Mouse (Mus musculus) stomach, embryonic 15.5 days (tissue): Measurements from ENCODE around the gene Dnajb3. TPM values are rescaled to one million over a fixed set of nuclear protein-coding genes. Genes with fewer than 3 reads are reported as not detected.
"Not testable (repeated sequence)": the region's sequence is repeated elsewhere in the genome, so short reads cannot be mapped to it uniquely, and the experiment has no call there.

Experiments
- ATAC-seq: fragments of 200-750 bp; cut with Nextera tagmentation; 2 replicates; pipeline ENCODE4 v1.8.0; 2017; ENCODE audit warnings: low read depth, moderate number of reproducible peaks, moderate TSS enrichment; ENCODE audit not compliant: insufficient read depth, low FRiP score
- H3K27ac ChIP-seq: fragments of 300-500 bp; sonication (generic); 2 replicates; pipeline ENCODE4 v1.5.1; 2015; ENCODE audit warnings: mild to moderate bottlenecking, inconsistent platforms
- H3K27me3 ChIP-seq: fragments of 300-500 bp; sonication (generic); replicated peaks from 2 replicates; pipeline ENCODE4 v1.6.1; 2015; ENCODE audit warnings: inconsistent platforms
- H3K36me3 ChIP-seq: fragments of 300-500 bp; sonication (generic); 2 replicates; pipeline ENCODE4 v1.6.1; 2015; ENCODE audit warnings: inconsistent platforms
- H3K4me1 ChIP-seq: fragments of 300-500 bp; sonication (generic); 2 replicates; pipeline ENCODE4 v1.6.1; 2015; ENCODE audit warnings: inconsistent platforms
- H3K4me2 ChIP-seq: fragments of 300-500 bp; sonication (generic); 2 replicates; pipeline ENCODE4 v1.6.1; 2015; ENCODE audit warnings: mild to moderate bottlenecking, inconsistent platforms
- H3K4me3 ChIP-seq: fragments of 300-500 bp; sonication (generic); replicated peaks from 2 replicates; pipeline ENCODE4 v1.5.1; 2015; ENCODE audit warnings: inconsistent platforms
- H3K9ac ChIP-seq: fragments of 300-500 bp; sonication (generic); 2 replicates; pipeline ENCODE4 v1.6.1; 2015; ENCODE audit warnings: inconsistent platforms
- H3K9me3 ChIP-seq: fragments of 300-500 bp; sonication (generic); 2 replicates; pipeline ENCODE4 v1.6.1; 2016; ENCODE audit warnings: inconsistent platforms
- WGBS: fragments of 180-500 bp; shearing (Covaris S2); methylation state at CpG from one replicate; pipeline ENCODE4 v1.1.7; 2015; 5-methylcytosine and 5-hydroxymethylcytosine counted together
- polyA plus RNA-seq: library from polyadenylated mRNA; unstranded; fragments of >200 nt; fragmentation: Nextera tagmentation; extraction: Ambion mirVana; gene quantifications from 2 replicates; pipeline ENCODE4 v1.2.1, GENCODE M21; 2015

Dnajb3 gene
- polyA plus RNA-seq, 1 experiment from 2014 or later, result 10.1 TPM

- 76% methylated on average over 1 of the region's 1 CpGs for WGBS
- no peaks in the 10 kb centered on the region for H3K27me3 ChIP-seq
- peaks cover 16% of the 10 kb centered on the region for H3K9me3 ChIP-seq
- no peak overlapping the region for H3K27ac ChIP-seq
- ATAC-seq, result no peak
- no peaks in the 10 kb centered on the region for H3K4me1 ChIP-seq
- H3K36me3 ChIP-seq, result no peaks in the 10 kb centered on the region
- no peak overlapping the region for H3K4me2 ChIP-seq
- H3K9ac ChIP-seq, result no peak overlapping the region
- no peak overlapping the region for H3K4me3 ChIP-seq
Observed at GRCm38 (mm10) chr1:88213061-88213460, 7.5 kb upstream of the Dnajb3 start.

DNA sequence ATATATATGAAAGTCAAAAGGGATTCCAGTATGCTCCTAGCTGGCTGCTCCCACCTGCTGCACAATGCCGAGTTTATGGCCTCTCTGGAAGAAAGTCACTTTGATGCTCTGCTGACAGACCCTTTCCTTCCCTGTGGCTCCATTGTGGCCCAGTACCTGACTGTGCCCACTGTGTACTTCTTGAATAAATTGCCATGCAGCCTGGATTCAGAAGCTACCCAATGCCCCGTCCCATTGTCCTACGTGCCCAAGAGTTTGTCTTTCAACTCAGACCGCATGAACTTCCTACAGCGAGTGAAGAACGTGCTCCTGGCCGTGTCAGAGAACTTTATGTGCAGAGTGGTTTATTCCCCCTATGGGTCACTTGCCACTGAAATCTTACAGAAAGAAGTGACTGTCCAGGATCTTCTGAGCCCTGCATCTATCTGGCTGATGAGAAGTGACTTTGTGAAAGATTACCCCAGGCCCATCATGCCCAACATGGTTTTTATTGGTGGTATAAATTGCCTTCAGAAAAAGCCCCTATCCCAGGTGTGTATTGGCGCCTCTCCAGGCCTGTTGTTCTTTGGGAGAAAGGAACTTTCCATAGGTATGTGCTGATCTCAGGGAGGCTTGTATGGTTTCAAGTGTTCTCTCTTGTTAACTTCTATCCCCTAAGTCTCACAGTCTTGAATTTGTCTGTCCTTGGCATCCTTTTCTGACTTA, 6.9 kb upstream of the Dnajb3 start:
- peaks cover 14% of the 10 kb centered on the region for H3K9me3 ChIP-seq
- ATAC-seq, result 0 out of 2 replicates have a peak, but pooled peaks have one; percentile 6

GRCm38 (mm10) chr1:88211812-88212211, 6.2 kb upstream of the Dnajb3 start, which contains the start of gene Ugt1a1:
Ugt1a1 (plus strand) TSS chr1:88211959.
- H3K9me3 ChIP-seq, result peaks cover 7% of the 10 kb centered on the region; the same call in 1 of the 2 replicates
- WGBS, result 63% methylated on average over 8 of the region's 8 CpGs

More for the DNA sequence above, 6.9 kb upstream of the Dnajb3 start:
- H3K27ac ChIP-seq, result no peak overlapping the region
- 61% methylated on average over 8 of the region's 8 CpGs for WGBS
- no peaks in the 10 kb centered on the region for H3K36me3 ChIP-seq
- H3K4me1 ChIP-seq, result no peaks in the 10 kb centered on the region
- H3K4me2 ChIP-seq, result no peak overlapping the region
- H3K4me3 ChIP-seq, result no peak overlapping the region
- no peak overlapping the region for H3K9ac ChIP-seq
- no peaks in the 10 kb centered on the region for H3K27me3 ChIP-seq

DNA sequence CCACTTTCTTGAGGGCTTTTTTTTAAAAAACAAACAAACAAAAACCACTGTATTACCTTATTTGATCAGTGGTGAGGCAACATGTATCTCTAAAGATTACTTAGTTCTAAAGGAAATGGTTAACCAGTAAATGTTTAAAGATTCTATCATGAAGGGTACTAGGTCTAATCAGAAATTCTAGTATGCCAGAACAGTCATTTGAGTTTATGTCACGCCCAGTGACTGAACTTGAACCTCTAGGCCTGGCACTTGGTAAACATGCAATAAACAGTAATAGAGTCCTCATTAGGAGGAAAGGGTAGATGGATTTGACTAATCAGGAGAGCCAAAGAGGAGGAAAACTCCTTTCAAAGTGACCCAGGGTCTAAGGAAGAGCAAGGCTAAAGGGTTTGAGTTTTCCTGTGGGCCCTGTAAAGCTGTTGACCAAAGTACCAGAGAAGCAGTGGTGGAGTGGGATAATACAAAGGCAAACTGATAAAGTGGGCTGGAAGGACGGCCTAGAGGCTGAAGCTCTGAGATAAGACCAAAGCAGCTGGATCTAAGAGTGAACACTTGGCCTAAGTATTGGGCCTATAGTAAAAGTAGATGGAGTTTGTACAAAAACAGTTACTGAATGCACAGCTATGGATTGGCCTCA, 1.4 kb upstream of the Dnajb3 start:
- no peaks in the 10 kb centered on the region for H3K36me3 ChIP-seq
- no peak overlapping the region for H3K4me3 ChIP-seq
- peak; percentile 72; the same call in 1 of the 2 replicates for ATAC-seq
- no peak overlapping the region for H3K4me2 ChIP-seq
- H3K4me1 ChIP-seq, result peaks cover 5% of the 10 kb centered on the region; the same call in 1 of the 2 replicates
- no peak overlapping the region for H3K27ac ChIP-seq
- WGBS, result 67% methylated on average over 2 of the region's 2 CpGs
- H3K9ac ChIP-seq, result no peak overlapping the region
- no peaks in the 10 kb centered on the region for H3K9me3 ChIP-seq
- no peaks in the 10 kb centered on the region for H3K27me3 ChIP-seq

More at GRCm38 (mm10) chr1:88211812-88212211, 6.2 kb upstream of the Dnajb3 start, which contains the start of gene Ugt1a1:
- no peak within 1 kb of the TSS for H3K4me2 ChIP-seq
- H3K36me3 ChIP-seq, result no peaks in the 10 kb centered on the region
- peak; percentile 19; the same call in 1 of the 2 replicates for ATAC-seq
- no peaks in the 10 kb centered on the region for H3K27me3 ChIP-seq
- no peak within 1 kb of the TSS for H3K9ac ChIP-seq
- H3K4me3 ChIP-seq, result no peak within 1 kb of the TSS
- no peak within 1 kb of the TSS for H3K27ac ChIP-seq
- H3K4me1 ChIP-seq, result no peaks in the 10 kb centered on the region

DNA sequence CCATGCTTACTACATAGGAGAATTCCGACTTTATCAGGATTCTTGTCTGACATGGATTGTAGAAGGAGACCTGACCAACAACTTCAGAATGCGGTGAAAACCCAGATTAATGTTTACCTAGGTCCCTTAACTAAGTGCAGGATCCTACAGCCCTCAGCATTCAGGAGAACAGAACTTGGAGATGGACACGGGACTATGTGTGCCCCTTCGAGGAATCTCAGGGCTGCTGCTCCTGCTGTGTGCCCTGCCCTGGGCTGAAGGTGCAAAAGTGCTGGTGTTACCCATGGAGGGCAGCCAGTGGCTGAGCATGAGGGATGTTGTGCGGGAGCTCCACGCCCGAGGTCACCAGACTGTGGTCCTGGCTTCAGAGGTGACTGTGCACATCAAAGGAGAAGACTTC, 5.1 kb downstream of the Dnajb3 start, which contains the start of gene Ugt1a2:
Ugt1a2 (plus strand) TSS at position 146 of the 400 bp plus-strand sequence.
- no peak within 1 kb of the TSS for H3K4me3 ChIP-seq
- no peaks in the 10 kb centered on the region for H3K36me3 ChIP-seq
- no peak for ATAC-seq
- H3K27ac ChIP-seq, result no peak within 1 kb of the TSS
- no peaks in the 10 kb centered on the region for H3K9me3 ChIP-seq
- no peak within 1 kb of the TSS for H3K9ac ChIP-seq
- WGBS, result 76% methylated on average over 7 of the region's 7 CpGs
- no peak within 1 kb of the TSS for H3K4me2 ChIP-seq
- H3K27me3 ChIP-seq, result no peaks in the 10 kb centered on the region
- peaks cover 5% of the 10 kb centered on the region; the same call in 1 of the 2 replicates for H3K4me1 ChIP-seq

DNA sequence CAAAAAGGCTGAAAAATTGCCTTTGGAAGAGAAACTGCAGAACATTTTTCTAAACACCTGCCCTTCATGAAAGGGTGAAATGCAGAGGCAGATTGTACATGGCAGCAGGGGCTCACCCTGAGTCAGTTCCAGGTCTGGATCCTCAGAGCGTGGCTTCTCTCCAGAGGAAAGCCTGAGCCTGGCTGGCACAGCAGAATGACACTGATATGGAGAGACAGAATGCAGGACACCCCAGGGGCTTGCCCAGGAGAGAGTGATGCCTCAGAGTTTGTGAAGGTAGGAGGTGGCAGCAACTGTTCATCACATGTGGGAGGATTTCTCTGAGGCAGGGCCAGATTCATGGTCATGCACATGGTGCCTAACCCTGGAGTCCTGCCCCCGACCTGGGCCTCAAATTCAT, 5.6 kb downstream of the Dnajb3 start:
- WGBS, result 69% methylated on average over 2 of the region's 2 CpGs
- H3K9me3 ChIP-seq, result no peaks in the 10 kb centered on the region
- 0 out of 2 replicates have a peak, but pooled peaks cover under 1% of the 10 kb centered on the region for H3K4me1 ChIP-seq

GRCm38 (mm10) chr1:88197443-88197842, 8.1 kb downstream of the Dnajb3 start:
- 74% methylated on average over 3 of the region's 3 CpGs for WGBS
- Histone ChIP-seq H3K4me2 (no peak overlapping the region), H3K27me3 (no peaks in the 10 kb centered on the region), H3K36me3 (no peaks in the 10 kb centered on the region), H3K4me1 (no peaks in the 10 kb centered on the region), H3K9me3 (no peaks in the 10 kb centered on the region), H3K27ac (no peak overlapping the region), H3K9ac (no peak overlapping the region), H3K4me3 (no peak overlapping the region)
- ATAC-seq, result no peak

More for the DNA sequence above, 5.6 kb downstream of the Dnajb3 start:
- no peak overlapping the region for H3K9ac ChIP-seq
- no peak overlapping the region for H3K4me3 ChIP-seq
- ATAC-seq, result no peak
- H3K4me2 ChIP-seq, result no peak overlapping the region
- no peak overlapping the region for H3K27ac ChIP-seq
- no peaks in the 10 kb centered on the region for H3K27me3 ChIP-seq
- no peaks in the 10 kb centered on the region for H3K36me3 ChIP-seq

DNA sequence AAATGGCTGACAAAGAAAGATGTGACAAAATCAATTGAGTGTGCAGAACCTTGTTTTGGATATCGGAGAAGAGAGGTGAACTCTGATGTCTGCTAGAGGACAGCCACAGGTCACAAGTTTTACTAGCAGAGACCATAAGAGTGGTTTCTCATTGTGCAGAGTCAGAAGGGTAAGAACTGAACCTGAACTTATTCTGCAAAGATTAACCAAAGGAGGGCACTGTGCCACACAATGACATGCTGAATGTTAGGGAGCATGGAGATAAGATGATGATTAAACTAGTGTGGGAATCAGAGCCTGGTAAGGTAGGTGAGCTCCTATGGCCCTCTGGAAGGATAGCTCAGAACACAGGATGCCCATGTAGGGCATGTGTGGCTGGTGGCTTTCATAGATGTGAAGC, 9.9 kb downstream of the Dnajb3 start:
- no peaks in the 10 kb centered on the region for H3K27me3 ChIP-seq
- ATAC-seq, result no peak

GRCm38 (mm10) chr1:88192136-88192535, 13.4 kb downstream of the Dnajb3 start:
- H3K4me2 ChIP-seq, result no peak overlapping the region
- no peak overlapping the region for H3K9ac ChIP-seq

More for the DNA sequence above, 9.9 kb downstream of the Dnajb3 start:
- no peaks in the 10 kb centered on the region for H3K4me1 ChIP-seq
- no peak overlapping the region for H3K9ac ChIP-seq
- no peak overlapping the region for H3K4me3 ChIP-seq
- no peaks in the 10 kb centered on the region for H3K9me3 ChIP-seq
- no peak overlapping the region for H3K27ac ChIP-seq
- no peaks in the 10 kb centered on the region for H3K36me3 ChIP-seq
- WGBS, result 82% methylated on average over 1 of the region's 1 CpGs
- H3K4me2 ChIP-seq, result no peak overlapping the region

DNA sequence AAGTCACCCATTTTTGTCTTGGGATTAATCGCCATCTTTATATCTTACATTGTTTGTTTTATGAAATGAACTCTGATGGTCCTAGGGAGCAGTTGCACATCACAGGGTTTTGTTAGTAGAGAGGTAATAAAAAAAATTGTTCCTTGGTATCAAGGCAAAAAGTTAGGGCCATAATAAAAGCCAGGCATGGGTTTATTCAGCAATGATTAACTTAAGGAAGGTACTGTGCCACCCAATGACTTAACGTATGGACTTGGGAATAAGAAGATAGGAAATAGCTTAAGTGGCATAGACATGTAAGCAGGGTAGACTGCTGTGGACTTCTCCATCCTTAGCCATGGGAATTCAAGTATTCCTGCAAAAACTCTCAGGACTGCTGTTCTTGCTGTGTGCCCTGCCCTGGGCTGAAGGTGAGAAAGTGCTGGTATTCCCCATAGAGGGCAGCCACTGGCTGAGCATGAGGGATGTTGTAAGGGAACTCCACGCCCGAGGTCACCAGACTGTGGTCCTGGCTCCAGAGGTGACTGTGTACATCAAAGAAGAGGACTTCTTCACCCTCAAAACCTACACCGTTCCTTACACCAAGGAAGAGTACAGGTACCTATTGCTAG, 19.2 kb downstream of the Dnajb3 start:
- Histone ChIP-seq H3K27ac (no peak overlapping the region), H3K27me3 (no peaks in the 10 kb centered on the region), H3K9me3 (no peaks in the 10 kb centered on the region), H3K9ac (no peak overlapping the region), H3K4me1 (no peaks in the 10 kb centered on the region), H3K36me3 (no peaks in the 10 kb centered on the region), H3K4me3 (no peak overlapping the region), H3K4me2 (no peak overlapping the region)
- 82% methylated on average over 5 of the region's 5 CpGs for WGBS
- no peak for ATAC-seq

More at GRCm38 (mm10) chr1:88192136-88192535, 13.4 kb downstream of the Dnajb3 start:
- Histone ChIP-seq H3K36me3 (no peaks in the 10 kb centered on the region), H3K9me3 (no peaks in the 10 kb centered on the region), H3K4me1 (no peaks in the 10 kb centered on the region), H3K27ac (no peak overlapping the region), H3K4me3 (no peak overlapping the region), H3K27me3 (no peaks in the 10 kb centered on the region)
- WGBS, result 75% methylated on average over 3 of the region's 3 CpGs
- ATAC-seq, result no peak

DNA sequence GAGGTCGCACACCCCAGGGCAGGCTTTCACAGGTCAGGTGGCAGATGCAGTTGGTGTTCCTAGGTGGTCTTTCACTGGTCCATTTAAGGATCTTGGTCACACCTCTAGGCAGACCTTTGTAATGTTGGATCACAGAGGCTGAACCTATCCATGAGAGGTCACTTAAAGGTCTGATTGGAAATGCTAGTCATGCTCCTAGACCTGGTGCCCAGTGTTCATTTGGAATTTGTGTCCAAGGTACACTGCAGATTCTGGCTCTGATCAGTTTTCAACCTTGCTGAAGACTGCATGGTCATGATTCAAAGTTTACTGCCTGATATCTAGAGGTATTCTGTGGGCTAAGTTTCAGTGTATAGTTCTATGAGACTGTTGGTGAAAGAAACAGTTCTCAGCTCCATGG, 25.9 kb downstream of the Dnajb3 start:
- Histone ChIP-seq H3K9ac (no peak overlapping the region), H3K27me3 (no peaks in the 10 kb centered on the region), H3K27ac (no peak overlapping the region), H3K36me3 (no peaks in the 10 kb centered on the region), H3K9me3 (no peaks in the 10 kb centered on the region), H3K4me3 (no peak overlapping the region), H3K4me2 (no peak overlapping the region), H3K4me1 (no peaks in the 10 kb centered on the region)
- no peak for ATAC-seq
- 83% methylated on average over 1 of the region's 1 CpGs for WGBS

DNA sequence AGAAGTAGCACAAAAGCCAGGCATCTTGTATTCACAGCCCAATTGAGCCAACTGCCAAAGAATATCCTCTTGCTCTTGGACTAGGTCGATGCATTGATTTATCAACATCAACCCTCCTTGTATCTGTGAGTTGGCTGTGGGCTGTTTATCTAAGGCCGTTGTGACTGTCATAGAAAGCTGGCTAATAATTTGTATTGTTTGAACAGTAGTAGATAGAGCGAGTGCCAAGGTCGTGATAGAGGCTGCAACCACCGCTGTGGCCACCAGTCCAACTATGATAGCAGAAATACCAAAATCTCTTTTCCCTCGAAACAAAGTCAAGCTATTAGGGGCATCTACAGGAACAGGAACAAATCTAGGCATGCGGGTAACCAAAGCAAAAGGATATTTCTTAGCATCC, 33.4 kb downstream of the Dnajb3 start:
- ATAC-seq, H3K27me3 ChIP-seq, H3K27ac ChIP-seq, H3K36me3 ChIP-seq, H3K4me1 ChIP-seq, H3K4me2 ChIP-seq, H3K9ac ChIP-seq, H3K9me3 ChIP-seq, H3K4me3 ChIP-seq: not testable (repeated sequence)
- 73% methylated on average over 6 of the region's 7 CpGs for WGBS
